In the genomic region with DNA sequence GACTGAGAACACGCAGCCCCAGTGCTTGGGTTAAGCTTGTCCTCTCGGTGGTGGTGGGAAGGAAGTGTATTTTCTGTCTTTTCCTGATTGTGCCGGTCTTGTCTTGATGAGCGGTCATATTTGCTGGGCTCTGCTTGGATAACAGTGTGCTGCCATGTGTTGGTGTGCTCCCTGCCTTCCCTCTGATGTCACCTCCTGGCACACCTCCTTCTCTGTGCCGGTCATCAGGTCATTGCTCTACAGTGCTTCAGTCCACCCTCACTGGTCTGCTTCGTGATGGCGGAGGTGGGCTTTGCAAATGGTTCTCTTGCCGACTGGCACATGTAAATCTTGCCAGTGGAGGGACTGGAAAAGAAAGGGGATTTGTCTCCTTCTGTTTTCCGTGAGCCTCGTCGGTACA, we compare ENCODE assay signal across 21 mouse cellular contexts. TPM values are rescaled to one million over a fixed set of nuclear protein-coding genes. Genes with fewer than 3 reads are reported as not detected.
"Had no signal": no experiment of that assay in that cellular context is flagged by ENCODE, and none has a peak within 500 bp of the region (broad histone marks: within the 10 kb centered on the region; RNA-seq: fewer than 3 reads in every experiment).

No protein-coding gene starts in this region.

- H3K9me3 ChIP-seq: heart, embryonic 13.5 days; heart, embryonic 15.5 days; intestine, embryonic 15.5 days; kidney, embryonic 15.5 days; limb, embryonic 13.5 days; limb, embryonic 15.5 days; liver, embryonic 13.5 days; liver, embryonic 15.5 days had no signal

- H3K27ac ChIP-seq: heart, adult 2 months; heart, embryonic 13.5 days; heart, embryonic 15.5 days; hindbrain, embryonic 14.5 days; intestine, embryonic 15.5 days; kidney, embryonic 15.5 days; kidney, postnatal 0 days; layer of hippocampus, adult 2 months; left cerebral cortex, adult 2 months; limb, embryonic 13.5 days; limb, embryonic 15.5 days; liver, embryonic 13.5 days; liver, embryonic 15.5 days had no signal

- H3K4me2 ChIP-seq: heart, embryonic 11.5 days; heart, embryonic 13.5 days; heart, embryonic 15.5 days; hindbrain, embryonic 14.5 days; intestine, embryonic 15.5 days; kidney, embryonic 15.5 days; limb, embryonic 13.5 days; limb, embryonic 15.5 days; liver, embryonic 13.5 days; liver, embryonic 15.5 days had no signal

- H3K36me3 ChIP-seq: heart, embryonic 13.5 days; heart, embryonic 15.5 days; intestine, embryonic 15.5 days; kidney, embryonic 15.5 days; limb, embryonic 13.5 days; limb, embryonic 15.5 days; liver, embryonic 13.5 days; liver, embryonic 15.5 days had no signal

- H3K27me3 ChIP-seq: intestine, embryonic 15.5 days; limb, embryonic 13.5 days; limb, embryonic 15.5 days; liver, embryonic 13.5 days; liver, embryonic 15.5 days had no signal

- H3K9ac ChIP-seq: heart, embryonic 13.5 days; heart, embryonic 15.5 days; hindbrain, embryonic 14.5 days; intestine, embryonic 15.5 days; kidney, embryonic 15.5 days; limb, embryonic 13.5 days; limb, embryonic 15.5 days; liver, embryonic 13.5 days; liver, embryonic 15.5 days had no signal

- ATAC-seq: forebrain, embryonic 16.5 days; hindbrain, embryonic 16.5 days; inflammation-experienced regulatory T-cells, adult 6 months; intestine, embryonic 15.5 days; intestine, postnatal 0 days had no signal

- H3K4me3 ChIP-seq: heart, adult 2 months; heart, embryonic 13.5 days; heart, embryonic 15.5 days; intestine, embryonic 15.5 days; kidney, embryonic 15.5 days; layer of hippocampus, adult 2 months; left cerebral cortex, adult 2 months; limb, embryonic 13.5 days; limb, embryonic 15.5 days; liver, embryonic 13.5 days; liver, embryonic 15.5 days had no signal

- DNase-seq: gastrocnemius, postnatal 10 days; gastrocnemius, postnatal 25 days; heart, postnatal 14 days; liver, embryonic 13.5 days had no signal

RNA-seq across cellular contexts. Expression of a gene that starts 57.6 kb away (rescaled TPM):
- polyA plus RNA-seq: inflammation-experienced regulatory T-cells, adult 6 months had no signal
